Mouse (Mus musculus): ENCODE results near the gene Unc5b.

Unc5b gene

GRCm38 (mm10) chr10:60723345-60723744, 108.0 kb downstream of the Unc5b start:
- in situ Hi-C loops (cut with MboI): no loop called here

GRCm38 (mm10) chr10:60721640-60722039, 109.7 kb downstream of the Unc5b start:
- in situ Hi-C loops (cut with MboI): no loop called here

GRCm38 (mm10) chr10:60720461-60720860, 110.9 kb downstream of the Unc5b start:
- in situ Hi-C loops (cut with MboI): no loop called here

- in situ Hi-C loops (cut with MboI): no loop called here
Observed at GRCm38 (mm10) chr10:60718491-60718890, 112.9 kb downstream of the Unc5b start.

GRCm38 (mm10) chr10:60716449-60716848, 114.9 kb downstream of the Unc5b start:
- in situ Hi-C loops (cut with MboI): no loop called here

Measured in mature B cell (primary cell).